Mouse (Mus musculus) neural tube, embryonic 14.5 days (tissue): Measurements from ENCODE around the gene Cecr2. TPM values are rescaled to one million over a fixed set of nuclear protein-coding genes. Genes with fewer than 3 reads are reported as not detected.

Source experiments
- ATAC-seq: fragments of 200-750 bp; cut with Nextera tagmentation; 2 replicates; pipeline ENCODE4 v1.8.0; 2017; ENCODE audit warnings: low read depth, mild to moderate bottlenecking, moderate TSS enrichment, moderate library complexity
- H3K27ac ChIP-seq: fragments of 300-500 bp; sonication (generic); 2 replicates; pipeline ENCODE4 v1.5.1; 2014; ENCODE audit warnings: low read depth, mild to moderate bottlenecking, control low read depth, low read length, moderate library complexity, mixed read lengths
- H3K27me3 ChIP-seq: fragments of 300-500 bp; sonication (generic); 2 replicates; pipeline ENCODE4 v1.6.1; 2014; ENCODE audit warnings: low read length; ENCODE audit not compliant: control insufficient read depth, insufficient read depth
- H3K36me3 ChIP-seq: fragments of 300-500 bp; sonication (generic); 2 replicates; pipeline ENCODE4 v1.6.1; 2014; ENCODE audit warnings: low read length, mixed read lengths; ENCODE audit not compliant: control insufficient read depth, insufficient read depth
- H3K4me1 ChIP-seq: fragments of 300-500 bp; sonication (generic); 2 replicates; pipeline ENCODE4 v1.6.1; 2014; ENCODE audit warnings: low read length; ENCODE audit not compliant: control insufficient read depth, insufficient read depth
- H3K4me2 ChIP-seq: fragments of 300-500 bp; sonication (generic); 2 replicates; pipeline ENCODE4 v1.6.1; 2014; ENCODE audit warnings: mild to moderate bottlenecking, low read depth, low read length, control low read depth
- H3K4me3 ChIP-seq: fragments of 300-500 bp; sonication (generic); 2 replicates; pipeline ENCODE4 v1.5.1; 2014; ENCODE audit warnings: low read depth, low read length, control low read depth, mixed read lengths
- H3K9ac ChIP-seq: fragments of 300-500 bp; sonication (generic); replicated peaks from 2 replicates; pipeline ENCODE4 v1.6.1; 2014; ENCODE audit warnings: low read depth, mild to moderate bottlenecking, control low read depth, low read length, mixed read lengths
- H3K9me3 ChIP-seq: fragments of 300-500 bp; sonication (generic); 2 replicates; pipeline ENCODE4 v1.6.1; 2016; ENCODE audit warnings: low read length; ENCODE audit not compliant: control insufficient read depth
- WGBS: fragments of 180-500 bp; shearing (Covaris S2); extraction: QIAGEN DNeasy Blood & Tissue Kit; methylation state at CpG from one replicate; pipeline ENCODE4 v1.1.7; 2014; 5-methylcytosine and 5-hydroxymethylcytosine counted together
- polyA plus RNA-seq: library from polyadenylated mRNA; unstranded; fragments of >200 nt; fragmentation: Nextera tagmentation; extraction: Ambion mirVana; gene quantifications from 2 replicates; pipeline ENCODE4 v1.2.1, GENCODE M21; 2014

The Cecr2 gene
- polyA plus RNA-seq, 1 experiment from 2014 or later, result 3.1 TPM

GRCm38 (mm10) chr6:120790153-120790552 is 124.0 kb downstream of the Cecr2 start:
- Histone ChIP-seq H3K9me3 (no peaks in the 10 kb centered on the region), H3K27ac (no peak overlapping the region), H3K36me3 (peaks cover 28% of the 10 kb centered on the region), H3K27me3 (no peaks in the 10 kb centered on the region), H3K9ac (no peak overlapping the region), H3K4me1 (no peaks in the 10 kb centered on the region), H3K4me2 (no peak overlapping the region), H3K4me3 (no peak overlapping the region)
- WGBS, result 87% methylated on average over 11 of the region's 11 CpGs
- no peak for ATAC-seq

DNA sequence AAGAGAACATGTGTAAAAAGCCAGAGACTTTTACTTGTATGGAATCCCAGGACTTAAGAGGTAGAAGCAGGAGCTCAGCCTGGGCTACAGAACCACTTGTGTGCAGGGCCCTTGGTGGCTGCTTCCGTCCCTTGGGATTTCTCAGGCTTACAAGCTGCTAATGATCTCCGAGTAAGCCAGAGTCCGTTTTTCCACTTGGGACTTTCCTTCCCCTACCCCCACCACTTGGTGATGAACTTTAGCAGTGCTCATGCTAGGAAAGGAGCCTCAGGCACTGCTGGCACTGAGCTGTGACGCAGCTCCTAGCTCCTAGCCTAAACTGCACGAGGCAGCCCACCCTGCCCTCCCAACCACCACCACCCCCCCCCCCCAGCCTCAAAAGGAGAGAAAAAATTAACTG is 124.5 kb downstream of the Cecr2 start:
- H3K4me3 ChIP-seq, result no peak overlapping the region
- no peaks in the 10 kb centered on the region for H3K4me1 ChIP-seq
- no peaks in the 10 kb centered on the region for H3K9me3 ChIP-seq
- no peak overlapping the region for H3K4me2 ChIP-seq
- no peak overlapping the region for H3K9ac ChIP-seq
- ATAC-seq, result no peak
- H3K27me3 ChIP-seq, result no peaks in the 10 kb centered on the region
- peaks cover 34% of the 10 kb centered on the region for H3K36me3 ChIP-seq
- 40% methylated on average over 5 of the region's 5 CpGs for WGBS
- H3K27ac ChIP-seq, result no peak overlapping the region

GRCm38 (mm10) chr6:120792947-120793346 is 126.8 kb downstream of the Cecr2 start:
- Histone ChIP-seq H3K4me1 (no peaks in the 10 kb centered on the region), H3K4me2 (no peak overlapping the region), H3K27ac (no peak overlapping the region), H3K9me3 (no peaks in the 10 kb centered on the region), H3K36me3 (peaks cover 54% of the 10 kb centered on the region), H3K27me3 (no peaks in the 10 kb centered on the region), H3K4me3 (no peak overlapping the region), H3K9ac (no peak overlapping the region)
- no peak for ATAC-seq
- WGBS, result 87% methylated on average over 8 of the region's 8 CpGs

GRCm38 (mm10) chr6:120795422-120796086 is 129.4 kb downstream of the Cecr2 start:
- ATAC-seq, result no peak
- 83% methylated on average over 5 of the region's 5 CpGs for WGBS
- no peaks in the 10 kb centered on the region for H3K9me3 ChIP-seq
- H3K4me2 ChIP-seq, result no peak overlapping the region
- H3K36me3 ChIP-seq, result peaks cover 73% of the 10 kb centered on the region
- no peaks in the 10 kb centered on the region for H3K27me3 ChIP-seq
- H3K4me3 ChIP-seq, result no peak overlapping the region
- no peak overlapping the region for H3K27ac ChIP-seq
- H3K9ac ChIP-seq, result no peak overlapping the region
- no peaks in the 10 kb centered on the region for H3K4me1 ChIP-seq

- Histone ChIP-seq H3K9ac (no peak overlapping the region), H3K4me2 (no peak overlapping the region), H3K4me3 (no peak overlapping the region), H3K4me1 (no peaks in the 10 kb centered on the region), H3K27ac (no peak overlapping the region), H3K9me3 (no peaks in the 10 kb centered on the region), H3K27me3 (no peaks in the 10 kb centered on the region), H3K36me3 (peaks cover 77% of the 10 kb centered on the region)
- 78% methylated on average over 2 of the region's 2 CpGs for WGBS
- no peak for ATAC-seq
These were observed 129.9 kb downstream of the Cecr2 start for GRCm38 (mm10) chr6:120796111-120796510.

GRCm38 (mm10) chr6:120798019-120798418 is 131.8 kb downstream of the Cecr2 start:
- ATAC-seq, result no peak
- 92% methylated on average over 7 of the region's 7 CpGs for WGBS

GRCm38 (mm10) chr6:120798905-120799304 is 132.7 kb downstream of the Cecr2 start:
- H3K4me1 ChIP-seq, result no peaks in the 10 kb centered on the region
- no peak overlapping the region for H3K27ac ChIP-seq
- peaks cover 80% of the 10 kb centered on the region for H3K36me3 ChIP-seq
- 94% methylated on average over 4 of the region's 4 CpGs for WGBS
- no peak overlapping the region for H3K4me2 ChIP-seq
- H3K27me3 ChIP-seq, result no peaks in the 10 kb centered on the region
- no peaks in the 10 kb centered on the region for H3K9me3 ChIP-seq
- no peak for ATAC-seq
- no peak overlapping the region for H3K4me3 ChIP-seq
- no peak overlapping the region for H3K9ac ChIP-seq

More at GRCm38 (mm10) chr6:120798019-120798418, 131.8 kb downstream of the Cecr2 start:
- Histone ChIP-seq H3K4me1 (no peaks in the 10 kb centered on the region), H3K9me3 (no peaks in the 10 kb centered on the region), H3K27ac (no peak overlapping the region), H3K4me2 (no peak overlapping the region), H3K27me3 (no peaks in the 10 kb centered on the region), H3K9ac (no peak overlapping the region), H3K36me3 (peaks cover 81% of the 10 kb centered on the region), H3K4me3 (no peak overlapping the region)

DNA sequence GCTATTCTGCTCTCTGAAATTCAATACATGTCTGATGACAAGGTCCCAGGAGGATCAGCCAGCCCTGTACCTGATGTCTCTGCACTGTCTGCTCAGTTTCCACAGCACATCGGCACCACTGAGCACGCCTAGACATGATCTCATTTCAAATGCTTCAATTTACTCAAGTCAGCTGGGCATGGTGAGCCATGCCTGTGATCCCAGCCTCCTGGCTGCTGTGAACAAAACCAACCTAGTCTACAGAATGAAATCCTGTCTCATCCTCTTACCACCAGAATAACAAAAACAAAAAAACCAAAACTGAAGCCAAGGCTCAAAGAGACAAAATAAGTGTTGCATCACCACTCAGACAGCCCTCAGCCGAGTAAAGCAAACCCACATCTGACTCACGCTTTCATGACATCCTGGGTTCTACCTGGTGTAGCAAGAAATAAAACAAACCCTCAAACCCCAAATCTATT is 133.4 kb downstream of the Cecr2 start:
- Histone ChIP-seq H3K36me3 (peaks cover 80% of the 10 kb centered on the region), H3K4me2 (no peak overlapping the region), H3K9me3 (no peaks in the 10 kb centered on the region), H3K27me3 (no peaks in the 10 kb centered on the region), H3K27ac (no peak overlapping the region), H3K9ac (no peak overlapping the region), H3K4me3 (no peak overlapping the region), H3K4me1 (no peaks in the 10 kb centered on the region)
- ATAC-seq, result no peak
- WGBS, result 90% methylated on average over 4 of the region's 4 CpGs

DNA sequence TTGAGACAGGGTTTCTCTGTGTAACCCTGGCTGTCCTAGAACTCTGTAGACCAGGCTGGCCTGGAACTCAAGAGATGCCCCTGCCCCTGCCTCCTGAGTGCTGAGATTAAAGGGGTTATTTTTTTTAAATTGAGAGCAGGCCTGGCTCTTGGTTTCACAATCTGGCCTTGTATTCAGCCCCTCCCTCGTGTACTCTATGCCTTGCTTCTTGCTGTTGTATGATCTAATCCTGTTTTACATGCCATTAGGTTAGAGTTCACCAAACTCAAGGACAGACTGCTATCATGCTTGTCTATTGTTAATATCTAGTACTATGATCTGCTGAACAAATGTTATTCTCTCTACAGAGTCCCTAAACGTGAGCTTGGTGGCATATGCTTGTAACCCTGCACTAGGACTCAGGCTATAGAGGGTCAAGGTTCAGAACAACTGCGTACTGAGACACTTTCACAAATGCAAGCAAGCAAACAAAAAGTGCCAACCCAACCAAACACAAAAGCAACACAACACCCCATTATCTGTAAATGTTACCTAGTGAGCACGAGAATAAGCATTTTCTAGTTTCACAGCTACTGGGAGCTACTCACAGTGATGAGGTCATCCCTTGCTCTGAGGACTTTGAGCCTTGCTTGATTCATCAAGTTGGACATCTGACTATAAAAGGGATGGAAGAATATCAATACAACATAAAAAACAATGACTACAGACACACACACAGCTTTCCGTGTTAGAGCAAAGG is 141.0 kb downstream of the Cecr2 start:
- Histone ChIP-seq H3K27ac (no peak overlapping the region), H3K36me3 (peaks cover 62% of the 10 kb centered on the region), H3K27me3 (no peaks in the 10 kb centered on the region), H3K4me2 (no peak overlapping the region), H3K9ac (no peak overlapping the region), H3K4me3 (no peak overlapping the region), H3K4me1 (no peaks in the 10 kb centered on the region), H3K9me3 (no peaks in the 10 kb centered on the region)
- WGBS, result 85% methylated on average over 5 of the region's 5 CpGs
- ATAC-seq, result no peak
